Mouse (Mus musculus): ENCODE data around the gene Rgs13.
"Not testable (repeated sequence)": the region's sequence is repeated elsewhere in the genome, so short reads cannot be mapped to it uniquely, and the experiment has no call there.

Gene Rgs13

GRCm38 (mm10) chr1:144152184-144152525 is 25.0 kb downstream of the Rgs13 start:
- DNase-seq (ENCODE audit: low spot score) = no peak

GRCm38 (mm10) chr1:144151401-144152183 is 25.6 kb downstream of the Rgs13 start:
- DNase-seq (ENCODE audit: low spot score) = no peak

GRCm38 (mm10) chr1:144149997-144150396 is 27.2 kb downstream of the Rgs13 start:
- DNase-seq (ENCODE audit: low spot score) = no peak

- DNase-seq (ENCODE audit: low spot score) = not testable (repeated sequence)
Observed at GRCm38 (mm10) chr1:144141398-144141797, 35.8 kb downstream of the Rgs13 start.

GRCm38 (mm10) chr1:144139847-144140246 is 37.3 kb downstream of the Rgs13 start:
- no peak for DNase-seq (ENCODE audit: low spot score)

- no peak for DNase-seq (ENCODE audit: low spot score)
Observed at GRCm38 (mm10) chr1:144127965-144128364, 49.2 kb downstream of the Rgs13 start.

- DNase-seq (ENCODE audit: low spot score) = no peak
Observed at GRCm38 (mm10) chr1:144120042-144120441, 57.1 kb downstream of the Rgs13 start.

- no peak for DNase-seq (ENCODE audit: low spot score)
Observed at GRCm38 (mm10) chr1:144119456-144119855, 57.7 kb downstream of the Rgs13 start.

- no peak for DNase-seq (ENCODE audit: low spot score)
Observed at GRCm38 (mm10) chr1:144115848-144116727, 61.1 kb downstream of the Rgs13 start.

GRCm38 (mm10) chr1:144113438-144114074 is 63.6 kb downstream of the Rgs13 start:
- no peak for DNase-seq (ENCODE audit: low spot score)

- DNase-seq (ENCODE audit: low spot score) = no peak
Observed at GRCm38 (mm10) chr1:144112946-144113345, 64.2 kb downstream of the Rgs13 start.

GRCm38 (mm10) chr1:144098587-144099258 is 78.4 kb downstream of the Rgs13 start:
- DNase-seq (ENCODE audit: low spot score) = no peak

GRCm38 (mm10) chr1:144090410-144090809 is 86.8 kb downstream of the Rgs13 start:
- no peak for DNase-seq (ENCODE audit: low spot score)
